Mouse (Mus musculus): ENCODE data around the gene Cers1. TPM values are rescaled to one million over a fixed set of nuclear protein-coding genes. Genes with fewer than 3 reads are reported as not detected.

The Cers1 gene
- 1 to 10 TPM; 2.8 to 5.3 (median 4.1) TPM for total RNA-seq (2022)

DNA sequence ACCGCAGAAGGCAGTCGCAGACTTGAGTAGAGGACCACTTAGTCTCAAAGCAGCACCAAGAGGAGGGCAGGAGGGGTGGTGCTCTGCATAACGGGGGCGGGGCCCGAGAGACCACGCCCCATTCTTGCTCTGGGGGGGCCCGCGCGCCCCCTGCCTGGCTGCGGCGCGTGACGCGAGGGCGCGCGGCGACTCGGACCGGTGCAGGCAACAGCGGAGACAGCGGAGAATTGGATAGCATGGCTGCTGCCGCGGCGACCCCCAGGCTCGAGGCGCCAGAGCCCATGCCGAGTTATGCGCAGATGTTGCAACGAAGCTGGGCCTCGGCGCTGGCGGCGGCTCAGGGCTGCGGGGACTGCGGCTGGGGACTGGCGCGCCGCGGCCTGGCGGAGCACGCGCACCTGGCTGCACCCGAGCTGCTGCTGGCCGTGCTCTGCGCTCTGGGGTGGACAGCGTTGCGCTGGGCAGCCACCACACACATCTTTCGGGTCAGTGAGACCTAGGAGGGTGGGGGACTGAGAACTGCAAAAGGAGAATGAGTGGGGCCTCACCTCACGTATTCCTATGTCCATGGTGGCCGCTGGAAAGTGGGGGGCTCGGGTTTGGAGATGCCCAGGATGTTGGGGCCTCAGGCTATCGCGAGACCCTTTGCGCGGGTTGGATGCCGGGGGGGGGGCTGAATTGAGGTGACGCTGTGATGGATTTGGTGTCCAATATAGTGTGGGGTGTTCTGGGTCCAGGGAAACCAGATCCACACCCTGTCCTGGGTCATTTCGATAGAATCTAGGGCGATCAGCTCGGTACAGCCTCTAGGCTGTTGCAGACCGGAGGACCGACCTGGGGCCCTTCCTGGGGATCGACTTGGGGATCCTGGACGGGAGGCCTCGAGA lies at the start of gene Cers1:
Gene Cers1 (plus strand): TSS at position 152 of the 887 bp plus-strand sequence.
- no peak for DNase-seq

GRCm38 (mm10) chr8:70267674-70268073 lies 47.9 kb upstream of the Cers1 start:
- no peak for DNase-seq

- DNase-seq, result no peak
These were observed 47.3 kb upstream of the Cers1 start for GRCm38 (mm10) chr8:70268311-70268710.

DNA sequence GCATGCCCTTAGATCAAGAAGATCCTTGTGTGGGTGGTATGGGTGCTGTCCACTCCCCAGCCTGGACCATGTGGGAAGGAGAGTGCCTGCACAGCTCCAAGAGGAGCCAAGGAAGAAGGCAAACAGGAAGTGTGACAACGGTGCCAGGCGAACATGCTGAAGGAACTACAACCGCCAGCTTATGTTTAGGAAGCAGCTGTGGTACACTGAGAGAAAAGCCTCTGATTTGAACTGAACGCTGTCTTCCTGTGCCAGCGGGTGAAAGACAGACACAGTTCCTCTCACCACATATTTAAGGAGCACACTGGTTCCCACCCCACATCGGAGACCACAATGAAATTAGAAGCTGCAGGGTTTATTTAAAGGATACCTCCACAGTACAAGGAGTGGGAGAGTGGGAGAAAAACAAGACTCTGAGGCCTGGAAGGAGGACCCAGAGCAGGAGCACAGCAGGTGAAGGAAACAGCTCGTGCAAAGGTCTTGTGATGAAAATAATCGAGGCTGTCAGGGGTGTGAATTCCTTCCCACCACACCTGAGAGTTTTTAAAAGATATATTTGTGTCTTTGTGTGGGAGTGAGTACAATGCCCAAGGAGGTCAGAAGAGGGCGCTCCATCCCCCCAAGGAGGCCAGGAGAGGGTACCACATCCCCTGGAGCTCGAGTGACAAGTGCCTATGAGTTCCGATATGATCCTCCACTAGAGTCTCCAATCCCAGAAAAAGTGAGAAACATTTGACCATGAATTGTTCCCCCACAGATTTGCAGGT lies 46.6 kb upstream of the Cers1 start:
- no peak for DNase-seq

GRCm38 (mm10) chr8:70272949-70273348 lies 42.6 kb upstream of the Cers1 start:
- peak; percentile 80 for DNase-seq

DNA sequence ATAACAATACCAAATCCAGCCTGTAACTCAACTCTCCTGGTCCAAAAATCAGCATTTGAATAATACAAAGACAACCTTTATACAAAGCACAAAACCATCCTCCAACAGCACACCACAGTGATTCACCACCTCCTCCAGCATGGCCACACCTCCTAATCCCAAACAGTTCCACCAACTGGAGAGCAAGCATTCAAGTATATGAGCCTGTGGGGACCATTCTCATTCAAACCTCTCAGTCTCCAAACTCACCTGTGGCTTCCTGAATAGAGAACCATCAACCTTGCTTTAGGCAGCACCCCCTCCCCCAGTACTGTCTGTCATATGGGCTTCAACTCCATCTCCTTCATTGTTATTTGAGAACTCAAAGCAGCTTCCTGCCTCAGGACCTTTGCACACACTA lies 41.2 kb upstream of the Cers1 start:
- DNase-seq, result no peak

- no peak for DNase-seq
These were observed 39.1 kb upstream of the Cers1 start for GRCm38 (mm10) chr8:70276476-70276875.

DNA sequence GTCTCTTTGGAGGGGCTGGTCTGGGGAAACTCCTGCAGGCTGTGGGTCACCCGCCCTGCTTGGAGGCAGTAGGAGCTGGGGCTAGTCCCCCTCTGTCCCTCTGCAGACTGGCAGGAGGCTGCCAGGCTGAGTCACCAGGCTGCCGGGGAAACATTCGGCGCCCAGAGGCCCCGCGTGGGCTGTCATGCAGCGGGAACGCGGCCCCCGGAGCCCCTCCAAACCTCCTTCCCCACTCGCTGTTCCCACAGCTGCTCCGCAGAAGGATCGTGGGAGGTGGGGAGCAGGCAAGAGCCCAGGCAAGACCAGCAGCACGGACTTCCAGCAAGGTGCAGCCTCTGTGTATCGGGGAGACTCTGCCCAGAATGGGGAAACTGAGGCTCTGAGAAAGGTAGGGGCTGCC lies 37.4 kb upstream of the Cers1 start:
- DNase-seq, result no peak

- no peak for DNase-seq
These were observed 36.3 kb upstream of the Cers1 start for GRCm38 (mm10) chr8:70279266-70279665.

GRCm38 (mm10) chr8:70281001-70281400 lies 34.6 kb upstream of the Cers1 start:
- no peak for DNase-seq

DNA sequence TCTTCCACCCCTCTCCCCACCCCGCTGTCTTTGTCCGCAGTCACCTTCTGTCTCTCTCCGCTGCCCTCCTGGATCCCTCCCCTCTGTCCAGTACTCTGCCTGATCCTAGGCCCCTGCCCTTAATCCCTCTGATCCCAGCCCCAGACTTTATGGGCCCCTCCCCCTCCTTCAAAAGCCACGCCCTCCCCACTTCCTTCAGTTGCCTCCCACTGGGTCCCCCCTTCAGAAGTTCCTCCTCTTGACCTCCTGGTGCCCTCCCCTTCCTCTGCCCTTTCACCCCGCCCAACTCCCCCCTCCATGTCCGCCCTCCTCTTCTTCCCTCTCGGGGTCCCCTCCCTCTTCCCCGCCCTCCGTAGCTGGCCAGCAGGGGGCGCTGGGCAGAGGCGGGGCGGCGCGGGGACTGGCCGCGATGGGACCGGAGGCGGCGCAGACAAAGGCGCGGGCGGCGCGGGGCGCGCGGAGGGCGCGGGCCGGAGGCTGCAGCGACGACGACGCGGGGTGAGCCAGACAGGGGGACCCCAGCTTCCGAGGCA lies 32.9 kb upstream of the Cers1 start, which contains the start of gene Homer3:
Gene Homer3 (plus strand): TSS at position 225 of the 533 bp plus-strand sequence.
- DNase-seq, result peak; percentile 88

GRCm38 (mm10) chr8:70283136-70284077 lies 32.2 kb upstream of the Cers1 start:
- no peak for DNase-seq

GRCm38 (mm10) chr8:70284421-70284820 lies 31.2 kb upstream of the Cers1 start:
- DNase-seq, result no peak

GRCm38 (mm10) chr8:70285304-70285703 lies 30.3 kb upstream of the Cers1 start:
- DNase-seq, result no peak

- no peak for DNase-seq
These were observed 28.8 kb upstream of the Cers1 start for GRCm38 (mm10) chr8:70286737-70287136.

DNA sequence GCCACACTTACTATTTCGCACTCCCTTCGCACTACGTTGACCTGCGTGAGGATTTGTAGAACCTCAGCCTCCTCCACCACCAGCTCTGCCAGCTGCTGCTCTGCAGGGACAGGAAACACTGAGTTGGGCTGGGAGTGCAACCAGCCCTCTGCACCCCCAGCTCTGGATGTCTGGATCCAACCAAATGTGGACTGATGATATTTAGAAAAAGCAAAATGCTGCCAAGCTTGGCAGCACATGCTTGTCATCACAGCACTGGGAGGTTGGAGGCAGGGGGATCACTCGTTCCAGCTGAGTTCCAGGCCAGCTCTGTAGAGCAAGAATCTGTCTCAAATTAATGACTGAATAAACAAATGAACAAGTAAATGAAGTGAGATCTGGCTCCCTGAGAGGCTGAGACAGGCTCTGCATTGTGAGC lies 21.6 kb upstream of the Cers1 start:
- no peak for DNase-seq

GRCm38 (mm10) chr8:70300881-70301280 lies 14.7 kb upstream of the Cers1 start:
- no peak for DNase-seq

GRCm38 (mm10) chr8:70302358-70302890 lies 13.2 kb upstream of the Cers1 start, which contains the start of the genes Ddx49 and Cope:
Gene Ddx49, minus strand, starts transcription at chr8:70302489.
Gene Cope, plus strand, starts transcription at chr8:70302518.
- DNase-seq, result peak; percentile 91

- no peak for DNase-seq
These were observed 12.7 kb upstream of the Cers1 start for GRCm38 (mm10) chr8:70302901-70303300.

GRCm38 (mm10) chr8:70309311-70309710 lies 6.3 kb upstream of the Cers1 start:
- DNase-seq, result no peak

DNA sequence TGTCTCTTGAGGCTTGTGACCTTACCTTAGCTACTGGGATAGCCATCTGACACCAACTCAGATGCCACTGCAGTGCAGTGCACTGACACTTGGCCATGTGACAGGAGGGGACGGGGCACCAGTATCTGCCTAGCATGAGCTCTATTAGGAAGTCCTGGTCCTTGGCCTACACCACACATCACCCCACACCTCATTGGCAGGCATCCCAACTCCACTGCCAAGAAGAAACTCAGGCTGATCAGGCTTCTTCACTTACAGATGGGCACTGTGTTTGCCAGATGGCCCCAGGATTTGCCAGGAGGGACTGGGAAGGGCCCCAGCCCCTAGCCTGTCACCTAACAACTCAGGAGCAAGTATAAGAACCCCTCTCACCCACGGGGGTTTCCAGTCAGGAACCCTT lies 2.2 kb upstream of the Cers1 start:
- DNase-seq, result no peak
